Mouse (Mus musculus): Measurements from ENCODE around the gene Crlf1.

GRCm38 (mm10) chr8:70540507-70541071, 47.6 kb downstream of the Crlf1 start:
- TF ChIP-seq CTCF (IDR thresholded peaks at IDR 0.05; ENCODE audit: control insufficient read depth, insufficient read depth, insufficient read length), result no peak
- TF ChIP-seq USF1 (IDR thresholded peaks at IDR 0.05; ENCODE audit: low read depth), result no peak
- no peak for TF ChIP-seq CEBPB (IDR thresholded peaks at IDR 0.05; ENCODE audit: low read depth)
- TF ChIP-seq MAX (IDR thresholded peaks at IDR 0.05), result peak; percentile 77
- TF ChIP-seq MYOG (IDR thresholded peaks at IDR 0.05; ENCODE audit: control insufficient read depth, extremely low read depth, insufficient read length), result no peak
- TF ChIP-seq MYOD1 (IDR thresholded peaks at IDR 0.05; ENCODE audit: control insufficient read depth, insufficient read length, low read depth), result no peak

Data from C2C12 (cell line).